Mouse (Mus musculus) thymus, adult 2 months (tissue): ENCODE results near the gene Rsg1.

ENCODE experiments used
- CTCF ChIP-seq: fragments of 200-500 bp; IDR thresholded peaks from 2 replicates; pipeline ENCODE4 v1.5.1; 2012; ENCODE audit warnings: mild to moderate bottlenecking, control low read depth, low read length, moderate library complexity, borderline replicate concordance; ENCODE audit not compliant: control insufficient read depth, poor library complexity, insufficient read depth; ENCODE audit errors: extremely low read depth
- POLR2A ChIP-seq: fragments of 200-500 bp; IDR thresholded peaks from 2 replicates; pipeline ENCODE4 v1.6.1; 2012; ENCODE audit warnings: mild to moderate bottlenecking, low read length, control low read depth, moderate library complexity; ENCODE audit not compliant: control insufficient read depth, poor library complexity, insufficient read depth; ENCODE audit errors: extremely low read depth

GRCm38 (mm10) chr4:141196981-141197685, 16.6 kb upstream of the Rsg1 start:
- no peak for TF ChIP-seq POLR2A
- no peak for TF ChIP-seq CTCF
